Mouse (Mus musculus) adrenal gland, adult 8-10 months (tissue): ENCODE measurements at regions not wholly inside any gene's neighbourhood (a gene's known extent, or its start where the extent isn't known, plus 50 kb on each side); places are given as distances from the start of the nearest gene placed in this dataset.

Experiments used
- DNase-seq: peaks from one replicate; pipeline ENCODE4 v3.0.0; 2022

- no peak for DNase-seq
These were observed 816.2 kb downstream of the Efna5 start for GRCm38 (mm10) chr17:62064939-62065338.

GRCm38 (mm10) chr17:62058016-62058415, 823.1 kb downstream of the Efna5 start:
- no peak for DNase-seq

GRCm38 (mm10) chr17:62054801-62055200, 826.3 kb downstream of the Efna5 start:
- DNase-seq = peak; percentile 69

GRCm38 (mm10) chr17:62048989-62049388, 832.1 kb downstream of the Efna5 start:
- DNase-seq = no peak

- DNase-seq = no peak
These were observed 850.5 kb downstream of the Efna5 start for GRCm38 (mm10) chr17:62030614-62031013.
